Mouse (Mus musculus) liver, adult (tissue): Measurements from ENCODE around the gene Pafah1b2.

Experiments used
- GATA4 ChIP-seq: IDR thresholded peaks from 2 replicates; pipeline ENCODE4 v1.6.1; 2014; ENCODE audit warnings: mild to moderate bottlenecking, low read length; ENCODE audit not compliant: insufficient replicate concordance

Gene Pafah1b2

DNA sequence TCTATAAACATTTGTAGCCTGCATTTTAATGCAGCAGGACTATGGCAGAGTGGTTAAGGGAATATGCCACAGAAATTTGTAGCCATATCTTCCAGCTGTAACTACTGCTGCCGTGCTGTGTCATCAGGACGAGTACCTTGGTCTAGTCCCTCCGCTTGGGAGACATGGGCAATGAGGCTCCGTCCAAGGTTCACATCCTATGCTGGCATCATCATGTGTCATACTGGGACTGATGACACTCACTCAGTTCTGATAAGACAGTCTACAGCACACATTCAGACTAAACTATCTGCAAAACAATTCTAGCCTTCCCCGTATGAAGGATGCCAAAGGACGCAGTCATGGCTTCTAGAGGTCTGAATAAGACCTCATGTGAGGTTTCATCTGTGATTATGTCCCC lies 48.9 kb downstream of the Pafah1b2 start:
- no peak for TF ChIP-seq GATA4

DNA sequence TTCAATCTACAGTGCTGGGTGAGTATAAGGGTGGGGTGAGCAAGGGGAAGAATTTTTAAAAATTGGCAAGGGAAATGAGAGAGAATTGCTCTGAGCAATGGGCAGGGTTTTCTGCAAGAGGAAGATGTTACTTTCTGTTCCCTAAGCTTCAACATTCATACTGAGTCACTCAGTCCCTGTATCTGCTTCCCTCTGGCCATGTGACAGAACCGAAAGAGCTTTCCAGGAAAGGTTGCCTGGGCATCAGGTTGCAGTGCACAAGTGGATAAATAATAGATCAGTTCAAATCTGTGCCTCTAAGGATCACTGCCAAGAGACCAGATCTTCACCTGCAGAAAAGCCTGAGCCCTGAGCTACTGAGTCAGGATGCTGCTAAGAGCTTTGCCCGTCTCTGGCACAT lies 50.6 kb downstream of the Pafah1b2 start:
- TF ChIP-seq GATA4, result no peak

DNA sequence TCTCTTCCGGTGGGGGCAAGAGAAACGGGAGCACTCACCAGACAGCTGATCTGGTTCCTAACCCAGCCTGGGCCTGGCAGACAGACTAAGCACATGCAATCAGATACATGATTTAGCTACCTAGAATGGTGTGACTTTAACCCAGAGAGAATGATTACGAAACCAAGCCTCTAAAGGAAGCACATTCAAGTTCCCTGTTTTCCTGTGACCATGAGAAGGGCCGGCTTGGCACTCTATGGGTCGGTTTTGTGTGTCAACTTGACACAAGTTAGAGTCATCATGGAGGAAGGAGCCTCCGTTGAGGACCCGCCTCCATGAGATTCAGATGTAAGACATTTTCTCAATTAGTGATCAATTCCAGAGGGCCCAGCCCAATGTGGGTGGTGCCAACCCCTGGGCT lies 52.8 kb downstream of the Pafah1b2 start:
- no peak for TF ChIP-seq GATA4

DNA sequence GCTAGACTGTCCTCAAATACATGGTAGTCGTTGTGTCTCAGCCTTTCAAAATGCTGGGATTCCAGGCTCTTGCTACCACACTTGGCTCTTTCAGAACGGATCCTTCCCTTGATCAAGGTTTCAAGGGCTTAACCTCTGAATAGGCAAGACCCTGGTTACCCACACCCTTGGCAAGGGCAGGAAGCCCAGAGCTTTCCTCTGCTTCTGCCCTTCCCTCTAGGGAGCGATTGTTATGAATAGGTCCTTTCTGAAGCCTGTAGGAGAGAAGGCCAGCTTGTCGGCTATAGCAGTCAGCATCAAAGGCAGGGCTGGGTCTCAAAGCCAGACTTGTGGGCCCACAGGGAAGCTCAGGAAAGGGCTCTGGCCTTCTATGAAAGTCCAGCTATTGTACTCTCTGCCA lies 53.6 kb downstream of the Pafah1b2 start:
- TF ChIP-seq GATA4, result no peak

DNA sequence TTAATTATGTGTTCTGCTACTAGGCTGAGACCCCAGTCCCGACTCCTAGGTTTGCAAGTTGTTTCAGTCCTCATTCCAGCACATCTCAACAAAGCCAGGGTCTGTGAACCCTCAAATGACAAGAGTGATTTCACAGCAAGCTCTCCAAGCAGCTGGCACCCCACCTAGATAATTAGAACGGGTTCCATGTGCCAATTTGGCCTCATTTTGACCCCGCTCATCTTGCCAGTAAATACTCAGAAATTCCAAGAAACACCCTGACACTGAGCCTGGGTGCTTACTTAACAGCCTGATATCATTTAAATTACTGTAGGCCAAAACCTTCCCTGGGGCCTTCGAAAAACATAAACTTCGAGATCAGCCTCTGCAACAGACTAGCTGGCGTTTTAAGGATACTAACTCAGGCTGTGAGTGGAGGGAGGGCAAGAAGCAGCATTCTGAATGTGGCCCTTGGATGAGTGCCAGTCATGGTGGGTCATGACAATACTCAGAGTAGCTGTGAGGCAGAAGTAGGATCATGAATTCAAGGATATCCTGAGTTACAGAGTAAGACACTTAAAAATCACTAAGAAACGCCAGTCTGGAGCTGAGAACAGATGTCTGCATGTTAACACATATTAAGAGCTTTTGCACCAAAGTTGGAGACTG lies 54.3 kb downstream of the Pafah1b2 start:
- TF ChIP-seq GATA4, result no peak

DNA sequence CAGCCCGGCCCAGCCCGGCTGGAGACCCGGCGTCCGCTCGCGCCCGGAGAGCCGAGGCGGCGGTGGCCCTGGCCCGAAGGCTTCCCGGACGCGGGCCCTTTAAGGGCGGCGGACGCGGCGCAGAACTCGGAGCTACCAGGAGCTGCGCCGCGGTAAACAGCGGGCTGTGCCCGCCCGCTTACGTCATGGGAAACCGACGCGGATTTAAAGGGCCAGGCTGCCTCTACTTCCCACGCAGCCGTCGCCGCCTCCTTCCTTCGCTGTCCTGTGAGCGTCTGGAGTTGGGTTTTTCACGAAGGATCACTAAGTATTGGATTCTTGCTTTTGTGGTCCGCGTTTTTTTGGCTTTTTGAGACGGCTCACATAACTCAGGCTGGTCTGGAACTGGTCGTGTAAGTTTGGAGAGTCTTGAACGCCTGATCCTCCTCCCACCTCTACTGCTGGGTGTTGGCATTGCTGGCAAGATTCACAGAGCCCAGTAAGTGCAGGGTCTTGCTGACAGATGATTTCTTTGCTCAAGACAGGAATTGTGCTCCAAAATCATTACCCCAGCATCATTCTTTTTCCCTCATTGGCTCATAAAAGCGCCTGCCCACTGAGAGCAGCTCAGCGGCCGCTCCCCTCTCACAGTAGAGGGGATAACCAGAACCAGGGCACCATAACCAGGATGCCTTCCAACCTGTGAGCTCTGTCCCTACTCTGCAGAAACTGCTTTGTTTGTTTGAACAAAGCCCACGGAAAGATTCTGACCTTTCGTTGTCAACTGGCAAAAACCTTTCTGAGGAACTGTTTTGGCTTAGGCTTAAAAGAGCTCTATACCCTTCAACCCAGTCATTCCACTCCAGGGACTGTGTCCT lies 57.2 kb downstream of the Pafah1b2 start, which contains the start of gene Sidt2:
TSS of gene Sidt2 (minus strand) at position 152 of the 857 bp plus-strand sequence.
- no peak for TF ChIP-seq GATA4

DNA sequence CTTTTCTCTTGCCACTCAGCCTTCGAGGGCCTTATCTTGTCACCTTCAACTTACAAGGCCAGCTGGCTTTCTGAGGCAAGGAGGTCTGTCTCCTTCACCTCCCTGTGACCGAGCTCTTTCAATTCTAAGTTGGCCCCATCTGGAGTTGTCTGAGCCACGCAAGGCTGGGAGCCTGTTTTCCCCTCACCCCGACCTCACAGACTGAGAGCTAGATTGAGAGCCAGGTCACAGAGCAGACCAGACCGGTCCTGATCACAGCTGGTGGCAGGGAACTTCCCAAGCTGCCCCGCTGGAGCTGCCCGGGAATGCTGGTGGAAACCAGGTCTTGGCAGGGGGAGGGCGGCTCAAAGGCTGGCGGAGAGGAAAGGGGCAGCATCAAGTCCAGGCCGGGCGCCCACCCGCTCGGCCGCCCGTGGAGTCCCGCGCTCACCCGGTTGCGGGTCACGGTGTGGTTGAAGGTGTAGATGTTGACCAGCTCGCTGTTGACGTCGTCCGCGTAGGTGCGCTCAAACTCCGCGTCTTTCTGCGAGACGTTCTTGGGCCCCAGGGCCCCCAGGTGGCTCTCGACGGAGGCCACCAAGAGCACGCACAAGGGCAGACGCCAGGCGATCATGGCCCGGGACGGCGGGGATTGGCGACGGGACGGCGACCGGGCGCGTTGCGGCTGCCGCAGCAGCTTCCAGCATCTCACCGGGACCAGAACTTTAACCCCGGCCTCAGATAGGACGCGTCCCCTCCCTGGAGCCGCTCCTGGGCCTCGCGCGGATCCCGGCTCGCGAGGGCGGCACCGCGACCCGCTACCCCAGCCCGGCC lies 58.0 kb downstream of the Pafah1b2 start:
- no peak for TF ChIP-seq GATA4

DNA sequence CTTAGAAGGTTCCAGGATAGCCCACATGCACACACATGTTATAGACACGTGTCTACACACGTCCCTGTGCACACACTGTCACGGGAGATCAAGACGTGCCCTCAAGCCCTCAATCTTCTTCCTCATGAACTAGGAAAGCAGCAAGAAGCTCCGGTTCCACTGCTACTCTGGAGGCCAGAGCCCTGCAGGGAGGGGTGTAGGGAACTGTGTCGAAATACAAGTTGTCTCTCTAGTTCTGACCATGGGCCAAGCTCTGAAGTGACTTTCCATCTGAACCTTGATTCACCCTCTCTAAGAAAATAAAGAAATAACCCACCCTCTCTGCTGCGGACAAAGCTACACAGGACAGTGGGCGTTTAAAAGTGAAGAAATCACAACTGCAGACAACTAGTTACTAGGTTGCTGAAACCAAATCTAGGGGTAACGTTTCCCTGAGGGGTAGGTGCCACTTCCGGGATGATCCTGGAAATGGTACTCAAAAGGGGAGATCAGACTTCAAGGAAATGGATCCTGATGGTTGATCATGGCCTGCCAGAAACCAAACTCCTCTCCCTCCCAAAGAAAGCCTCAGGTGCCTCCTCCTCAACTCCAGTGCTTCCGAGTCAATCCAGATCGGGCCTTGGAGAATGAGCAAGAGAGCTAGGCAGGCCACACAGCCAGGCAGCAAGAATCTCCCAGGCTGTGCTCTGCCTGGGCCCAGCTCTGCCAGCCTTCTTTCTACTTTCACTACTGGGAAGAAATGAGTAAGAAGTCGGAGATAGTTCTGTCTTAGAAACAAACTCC lies 58.8 kb downstream of the Pafah1b2 start:
- TF ChIP-seq GATA4, result no peak

DNA sequence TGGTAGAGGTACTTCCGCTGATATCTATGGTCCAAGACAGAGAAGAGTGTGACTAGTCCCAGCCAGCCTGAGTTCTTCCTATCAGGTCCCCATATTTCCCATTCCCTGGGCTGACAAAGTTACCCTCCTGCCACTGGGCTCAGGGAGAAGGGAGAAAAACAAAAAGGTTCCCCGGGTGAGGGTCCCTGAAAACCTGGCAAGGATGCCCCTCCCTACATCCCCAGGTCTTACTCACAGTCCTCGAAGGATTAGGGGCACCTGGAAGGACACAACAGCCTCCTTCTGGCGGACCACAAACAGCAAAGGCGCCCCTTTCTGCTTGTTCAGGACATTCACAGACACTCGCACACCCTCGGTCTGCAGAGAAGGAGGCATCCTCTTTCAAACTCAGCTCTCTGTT lies 59.6 kb downstream of the Pafah1b2 start:
- TF ChIP-seq GATA4, result no peak

DNA sequence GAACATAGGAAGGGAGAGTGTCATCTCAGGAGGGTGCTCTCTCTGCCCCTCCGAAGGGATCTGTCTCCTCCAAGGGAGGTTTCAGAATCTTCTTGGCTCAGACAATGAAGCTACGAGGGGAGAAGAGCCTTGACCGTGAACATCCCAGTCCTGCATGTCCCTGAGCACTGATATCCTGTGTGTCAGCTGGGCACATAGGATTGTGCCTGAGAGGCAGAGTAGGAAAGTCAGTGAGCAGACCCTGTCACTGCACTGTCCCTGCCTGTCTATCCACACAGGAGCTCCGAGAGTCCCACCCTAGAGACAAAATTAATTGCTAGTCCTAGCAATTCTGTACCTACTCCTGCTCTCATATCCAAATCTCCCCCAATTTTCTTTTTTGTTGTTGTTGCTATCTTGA lies 60.4 kb downstream of the Pafah1b2 start:
- TF ChIP-seq GATA4, result no peak

DNA sequence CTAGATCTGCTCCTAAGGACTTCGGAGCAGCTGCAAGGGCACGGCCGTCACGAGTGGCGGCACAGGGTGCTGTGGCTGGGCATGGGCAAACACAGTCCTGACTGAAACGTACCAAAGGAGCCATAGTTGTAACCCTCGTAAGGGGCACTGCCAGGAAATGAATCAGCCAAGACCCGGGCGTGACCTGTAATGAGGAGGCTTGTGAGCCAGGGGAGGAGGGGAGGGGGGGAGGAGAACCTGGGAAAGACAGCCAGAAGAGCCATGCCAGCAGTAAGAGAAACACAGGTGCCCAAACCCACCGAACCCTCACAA lies 65.7 kb downstream of the Pafah1b2 start:
- TF ChIP-seq GATA4, result no peak

DNA sequence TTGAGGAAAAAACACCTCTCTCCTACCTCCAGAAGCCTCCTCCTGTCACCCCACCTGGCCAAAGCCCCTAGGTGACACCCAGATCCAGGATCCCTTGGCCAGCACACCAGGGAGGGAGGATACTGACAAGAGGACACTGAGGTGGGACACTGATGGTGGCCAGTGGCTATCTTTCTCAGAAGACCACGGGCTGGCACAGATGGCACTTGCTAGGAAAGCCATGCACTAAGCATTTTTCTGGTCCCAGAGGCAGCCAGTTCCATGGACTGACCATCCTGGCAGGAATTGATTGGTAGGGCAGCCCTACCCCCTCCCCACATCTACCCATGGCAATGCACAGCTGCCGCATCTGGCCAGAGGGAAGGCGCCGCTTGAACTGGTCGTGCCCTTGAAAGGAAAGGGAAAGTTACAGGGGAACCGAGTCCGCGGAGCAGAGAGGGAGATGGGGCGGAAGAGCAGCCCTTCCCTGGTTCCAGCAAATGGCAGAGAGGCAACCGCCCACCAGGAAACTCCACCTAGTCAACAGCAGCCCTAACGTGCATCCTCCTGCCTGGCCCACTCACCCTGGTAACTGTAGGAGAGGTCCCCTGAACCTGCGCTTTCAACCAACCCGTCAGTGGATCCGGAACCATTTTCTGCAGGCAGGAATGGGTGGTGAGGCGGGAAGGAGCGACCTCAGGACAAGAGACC lies 66.2 kb downstream of the Pafah1b2 start:
- TF ChIP-seq GATA4, result no peak

DNA sequence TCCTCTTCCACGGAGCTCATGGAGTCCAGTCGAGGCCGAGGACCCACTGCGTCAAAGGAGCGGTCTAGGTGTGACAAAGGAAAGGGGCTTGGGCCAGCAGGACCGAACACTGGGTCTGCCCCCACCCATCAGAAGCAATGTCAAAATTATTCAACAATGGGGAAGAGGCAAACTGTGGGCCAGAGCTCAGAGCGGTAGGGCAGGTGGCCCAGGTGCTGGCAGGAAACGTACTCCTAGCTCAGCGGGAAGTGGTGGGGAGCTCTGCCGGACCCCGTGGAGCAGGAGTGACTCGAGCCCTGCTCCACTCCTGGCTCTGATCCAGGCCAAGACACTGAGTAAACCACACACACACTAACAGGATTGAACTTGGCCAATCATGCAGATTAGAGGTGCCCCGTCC lies 66.8 kb downstream of the Pafah1b2 start:
- TF ChIP-seq GATA4, result no peak
